10 mouse cellular contexts compared by ENCODE assay signal in the genomic region with DNA sequence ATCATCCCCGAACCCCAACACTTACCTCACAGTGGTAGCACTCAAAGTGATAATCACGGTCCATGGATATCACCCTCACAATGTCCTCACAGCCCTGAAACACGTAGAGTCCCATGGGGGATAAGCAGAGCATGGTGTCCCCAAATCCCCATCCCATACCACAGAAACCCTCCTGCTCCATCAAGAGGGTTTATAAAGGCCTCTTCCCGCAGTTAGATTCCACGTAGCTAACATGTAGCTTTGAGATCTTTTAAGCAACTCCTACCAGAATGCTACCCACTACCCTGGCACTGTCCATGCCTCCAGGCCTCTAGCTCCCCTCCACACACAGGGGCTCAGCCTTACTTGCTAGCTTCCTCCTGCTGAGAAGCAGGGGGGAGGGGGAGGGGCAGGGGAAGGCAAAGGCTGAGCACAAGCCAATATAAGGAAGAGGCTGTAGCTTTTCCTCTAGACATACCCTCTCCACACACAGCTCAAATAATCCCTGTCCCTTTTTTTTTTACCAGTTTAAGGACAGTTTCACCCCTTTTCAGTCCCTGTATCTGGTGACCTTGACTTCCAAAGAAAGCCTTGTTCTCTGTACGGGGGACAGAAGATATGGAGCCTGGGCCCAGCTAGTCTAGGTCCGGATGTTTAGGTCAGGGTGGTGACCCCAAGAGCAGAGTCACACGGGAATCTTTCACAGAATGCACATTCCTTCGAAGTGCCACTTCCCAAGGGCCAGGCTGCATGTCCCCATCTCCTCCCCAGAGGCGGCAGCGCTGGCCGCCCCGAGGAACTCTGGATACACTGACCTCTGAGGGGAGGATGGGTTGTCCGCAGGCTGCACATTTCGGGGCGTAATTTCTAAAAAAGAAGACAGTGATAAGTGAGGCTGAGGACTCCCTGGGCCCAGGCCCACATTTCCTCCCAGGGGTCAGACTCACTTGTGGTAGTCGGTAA. TPM values are rescaled to one million over a fixed set of nuclear protein-coding genes. Genes with fewer than 3 reads are reported as not detected.
DNase-seq lines count a peak whose midpoint lies in the region; ATAC-seq and TF ChIP-seq lines count a peak whose summit lies in the region.
"Had no signal": no experiment of that assay in that cellular context is flagged by ENCODE, and none has a peak within 500 bp of the region (broad histone marks: within the 10 kb centered on the region; RNA-seq: fewer than 3 reads in every experiment).

No protein-coding gene starts in this region.

- intact Hi-C loops in gastrocnemius, adult 2 months (cut with DNase I): loop anchor here (2.0 to 5.0 kb wide), 2 partner anchors 73 to 133 kb away; no protein-coding TSS in a partner anchor

- H3K4me1 ChIP-seq in liver, embryonic 11.5 days (replicated peaks; ENCODE audit: control insufficient read depth, insufficient read depth, low read length): peaks cover 30% of the 10 kb centered on the region
- H3K4me1 ChIP-seq in kidney, embryonic 14.5 days (ENCODE audit: control insufficient read depth, insufficient read depth, low read length): peaks cover 32% of the 10 kb centered on the region

- H3K4me2 ChIP-seq in liver, embryonic 11.5 days: no peak overlapping the region
- no peak overlapping the region for H3K4me2 ChIP-seq in kidney, embryonic 14.5 days (replicated peaks; ENCODE audit: low read depth, low read length)

- H3K27me3 ChIP-seq in liver, embryonic 11.5 days (replicated peaks; ENCODE audit: control insufficient read depth, insufficient read depth, low read length): peaks cover 13% of the 10 kb centered on the region
- no peaks in the 10 kb centered on the region for H3K27me3 ChIP-seq in kidney, embryonic 14.5 days (ENCODE audit: control insufficient read depth, insufficient read depth, low read length)

- WGBS in liver, embryonic 11.5 days: 64% methylated on average over 17 of the region's 17 CpGs
- 68% methylated on average over 17 of the region's 17 CpGs for WGBS in kidney, embryonic 14.5 days

- no peaks in the 10 kb centered on the region for H3K9me3 ChIP-seq in liver, embryonic 11.5 days (ENCODE audit: control insufficient read depth, low read length)
- no peaks in the 10 kb centered on the region for H3K9me3 ChIP-seq in kidney, embryonic 14.5 days (ENCODE audit: control insufficient read depth, low read length)

- peaks cover 6% of the 10 kb centered on the region; the same call in 1 of the 2 replicates for H3K36me3 ChIP-seq in liver, embryonic 11.5 days (ENCODE audit: control insufficient read depth, insufficient read depth, low read length)
- peaks cover 53% of the 10 kb centered on the region for H3K36me3 ChIP-seq in kidney, embryonic 14.5 days (ENCODE audit: control insufficient read depth, insufficient read depth, low read length)

- ATAC-seq in liver, embryonic 11.5 days (replicated peaks; ENCODE audit: low FRiP score): no peak; the same call in 1 of the 2 replicates
- ATAC-seq in kidney, embryonic 14.5 days (ENCODE audit: low FRiP score, low TSS enrichment): no peak

- no peak for TF ChIP-seq CTCF in gastrocnemius, adult 2 months (IDR thresholded peaks at IDR 0.05)

- DNase-seq in gastrocnemius, adult 2 months: peak; percentile 35
- no peak for DNase-seq in gastrocnemius, postnatal 10 days
- DNase-seq in thymus, postnatal 0 days (ENCODE audit: low spot score): peak; percentile 18
- no peak for DNase-seq in thymus, adult 18-20 months
- no peak for DNase-seq in liver, embryonic 11.5 days (ENCODE audit: low spot score)
- peak; percentile 36 for DNase-seq in yolk sac, embryonic 10.5 days (ENCODE audit: low spot score)
- DNase-seq in T-cell, adult 2 months (ENCODE audit: low spot score): no peak

- peak overlapping the region; percentile 69 for H3K27ac ChIP-seq in gastrocnemius, adult 2 months
- H3K27ac ChIP-seq in liver, embryonic 11.5 days (ENCODE audit: low read depth, low read length): 0 out of 2 replicates have a peak overlapping the region, but pooled peaks have one; percentile 21
- no peak overlapping the region for H3K27ac ChIP-seq in kidney, embryonic 14.5 days (ENCODE audit: low read depth, low read length)

- peak overlapping the region; percentile 8; the same call in 1 of the 2 replicates for H3K9ac ChIP-seq in liver, embryonic 11.5 days (ENCODE audit: low read depth, low read length)
- H3K9ac ChIP-seq in kidney, embryonic 14.5 days (ENCODE audit: low read depth, low read length): no peak overlapping the region

- 0 out of 2 replicates have a peak overlapping the region, but pooled peaks have one; percentile 1 for H3K4me3 ChIP-seq in gastrocnemius, adult 2 months
- H3K4me3 ChIP-seq in liver, embryonic 11.5 days (ENCODE audit: low read depth, low read length): no peak overlapping the region
- no peak overlapping the region for H3K4me3 ChIP-seq in kidney, embryonic 14.5 days (ENCODE audit: low read length)

RNA-seq across cellular contexts. Expression of gene Ajuba, which starts 7.6 kb away (rescaled TPM):
- total RNA-seq in gastrocnemius, adult 2 months (2021): 1 to 10 TPM; 1.4 to 1.8 TPM
- total RNA-seq in gastrocnemius, postnatal 10 days (2021): 1 to 10 TPM; 7.5 to 9.9 TPM
- 11.9 and 14.9 TPM in 2 replicates for polyA plus RNA-seq in thymus, postnatal 0 days (2015; fragmentation: Nextera tagmentation; extraction: Ambion mirVana)
- 15.0 and 17.8 TPM in 2 replicates for polyA plus RNA-seq in liver, embryonic 11.5 days (2014; fragmentation: Nextera tagmentation; extraction: Ambion mirVana)
- polyA plus RNA-seq in kidney, embryonic 14.5 days (2014; fragmentation: Nextera tagmentation; extraction: Ambion mirVana): 17.4 and 32.2 TPM in 2 replicates

RNA-seq across cellular contexts. Expression of gene Haus4, which starts 15.3 kb away (rescaled TPM):
- total RNA-seq in gastrocnemius, adult 2 months (2021): 1 to 10 TPM; 3.1 to 3.3 TPM
- 10 to 100 TPM in 1 of 2 experiments, 1 to 10 TPM in 1; 9.2 to 10.7 TPM for total RNA-seq in gastrocnemius, postnatal 10 days (2021)
- polyA plus RNA-seq in thymus, postnatal 0 days (2015; fragmentation: Nextera tagmentation; extraction: Ambion mirVana): 111 and 113 TPM in 2 replicates
- 71.6 and 76.4 TPM in 2 replicates for polyA plus RNA-seq in liver, embryonic 11.5 days (2014; fragmentation: Nextera tagmentation; extraction: Ambion mirVana)
- 56.3 and 60.9 TPM in 2 replicates for polyA plus RNA-seq in kidney, embryonic 14.5 days (2014; fragmentation: Nextera tagmentation; extraction: Ambion mirVana)

RNA-seq across cellular contexts. Expression of gene 4931414P19Rik, which starts 36.1 kb away (rescaled TPM):
- total RNA-seq in gastrocnemius, adult 2 months (2021): 1 to 10 TPM; 2.2 to 4.0 TPM
- total RNA-seq in gastrocnemius, postnatal 10 days (2021): 1 to 10 TPM; 3.1 to 5.1 TPM
- 4.7 and 5.0 TPM in 2 replicates for polyA plus RNA-seq in thymus, postnatal 0 days (2015; fragmentation: Nextera tagmentation; extraction: Ambion mirVana)
- 5.6 and 5.8 TPM in 2 replicates for polyA plus RNA-seq in liver, embryonic 11.5 days (2014; fragmentation: Nextera tagmentation; extraction: Ambion mirVana)
- polyA plus RNA-seq in kidney, embryonic 14.5 days (2014; fragmentation: Nextera tagmentation; extraction: Ambion mirVana): 5.7 and 7.7 TPM in 2 replicates

RNA-seq across cellular contexts. Expression of gene Psmb5, which starts 48.1 kb away (rescaled TPM):
- 100 to 1,000 TPM; 161 to 172 TPM for total RNA-seq in gastrocnemius, adult 2 months (2021)
- 100 to 1,000 TPM; 183 to 207 TPM for total RNA-seq in gastrocnemius, postnatal 10 days (2021)
- 387 and 424 TPM in 2 replicates for polyA plus RNA-seq in thymus, postnatal 0 days (2015; fragmentation: Nextera tagmentation; extraction: Ambion mirVana)
- polyA plus RNA-seq in liver, embryonic 11.5 days (2014; fragmentation: Nextera tagmentation; extraction: Ambion mirVana): 411 and 417 TPM in 2 replicates
- polyA plus RNA-seq in kidney, embryonic 14.5 days (2014; fragmentation: Nextera tagmentation; extraction: Ambion mirVana): 420 and 456 TPM in 2 replicates

RNA-seq across cellular contexts. Expression of gene Psmb11, which starts 51.5 kb away (rescaled TPM):
- not detected for total RNA-seq in gastrocnemius, adult 2 months (2021)
- total RNA-seq in gastrocnemius, postnatal 10 days (2021): not detected
- polyA plus RNA-seq in thymus, postnatal 0 days (2015; fragmentation: Nextera tagmentation; extraction: Ambion mirVana): 82.4 and 117 TPM in 2 replicates
- not detected in 2 replicates for polyA plus RNA-seq in liver, embryonic 11.5 days (2014; fragmentation: Nextera tagmentation; extraction: Ambion mirVana)
- polyA plus RNA-seq in kidney, embryonic 14.5 days (2014; fragmentation: Nextera tagmentation; extraction: Ambion mirVana): not detected in 2 replicates
- total RNA-seq: monocyte, adult 5-6 weeks had no signal
- polyA plus RNA-seq: large intestine, adult 2 months had no signal

Comparison
In these comparisons a context has a peak if more than half of its experiments do, and no peak if none do; other contexts are left out.
1. DNase-seq: peak in gastrocnemius, adult 2 months (single experiment), thymus, postnatal 0 days (single experiment) and yolk sac, embryonic 10.5 days (single experiment); none in gastrocnemius, postnatal 10 days (single experiment), thymus, adult 18-20 months (0 of 2), liver, embryonic 11.5 days (single experiment) and T-cell, adult 2 months (single experiment).